Mouse (Mus musculus) inflammation-experienced regulatory T-cells, adult 6 months (primary cell): ENCODE measurements around the gene Papss1. TPM values are rescaled to one million over a fixed set of nuclear protein-coding genes. Genes with fewer than 3 reads are reported as not detected.

Experiments used
- ATAC-seq: one replicate; pipeline ENCODE4 v1.8.0; 2017
- polyA plus RNA-seq, 3 experiments: library from polyadenylated mRNA; unstranded; fragments of 100-300 nt; shearing (Covaris generic); gene quantifications; one replicate each; pipeline ENCODE4 v1.2.1; 2017

Gene Papss1
- polyA plus RNA-seq, 3 experiments from 2014 or later: 20.0 to 29.9 (median 20.4) TPM

GRCm38 (mm10) chr3:131586818-131587217, 22.2 kb downstream of the Papss1 start:
- no peak for ATAC-seq

DNA sequence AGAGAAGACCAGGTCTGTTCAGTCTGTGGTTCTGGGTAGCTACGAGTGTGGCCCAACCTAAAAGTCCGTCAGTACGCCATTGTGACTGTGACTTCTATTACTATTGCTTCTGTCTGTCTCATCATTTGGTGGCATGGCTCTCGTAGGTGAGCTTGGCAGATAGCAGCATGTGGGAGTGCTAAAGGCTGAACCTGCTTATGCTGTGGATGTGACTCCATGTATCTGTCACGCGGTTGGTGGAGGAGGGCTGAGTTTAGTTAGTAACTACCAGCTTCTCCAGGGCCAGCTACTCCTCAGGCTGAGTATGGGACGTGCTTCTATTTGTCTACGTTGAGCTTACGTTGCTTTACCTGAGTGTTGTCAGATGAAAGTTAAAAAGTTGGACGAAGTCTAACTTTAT, 23.4 kb downstream of the Papss1 start:
- ATAC-seq: no peak

DNA sequence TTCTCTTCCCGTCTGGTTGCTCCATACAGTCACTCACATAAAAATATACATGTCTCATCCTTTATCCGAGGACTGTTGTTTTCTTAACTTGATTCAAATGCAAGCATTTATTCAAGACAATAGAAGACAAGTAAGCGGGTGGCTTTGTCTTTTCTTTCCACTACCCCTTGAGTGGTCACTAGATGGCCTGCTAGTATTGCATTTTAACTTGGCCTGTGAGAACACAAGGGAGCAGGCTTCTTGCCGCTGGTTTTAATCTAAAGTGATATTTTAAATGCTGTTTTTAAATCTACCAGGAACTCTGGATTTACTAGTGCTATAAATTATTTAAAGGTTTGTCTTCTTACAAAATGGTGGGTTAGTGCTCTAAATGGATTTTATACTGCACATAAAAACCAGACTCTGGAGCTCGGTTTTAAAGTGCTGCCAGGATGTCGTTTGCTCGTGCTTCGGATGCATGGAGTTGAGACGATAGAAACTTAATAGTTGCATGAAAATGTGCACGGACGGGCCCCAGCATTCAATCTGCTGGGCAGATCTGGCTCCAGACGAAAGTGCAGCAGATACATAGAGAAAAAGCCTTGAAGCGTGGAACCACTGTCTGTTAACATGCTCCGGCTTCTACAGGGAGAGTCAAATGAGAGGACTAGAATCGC, 28.7 kb downstream of the Papss1 start:
- ATAC-seq: no peak

DNA sequence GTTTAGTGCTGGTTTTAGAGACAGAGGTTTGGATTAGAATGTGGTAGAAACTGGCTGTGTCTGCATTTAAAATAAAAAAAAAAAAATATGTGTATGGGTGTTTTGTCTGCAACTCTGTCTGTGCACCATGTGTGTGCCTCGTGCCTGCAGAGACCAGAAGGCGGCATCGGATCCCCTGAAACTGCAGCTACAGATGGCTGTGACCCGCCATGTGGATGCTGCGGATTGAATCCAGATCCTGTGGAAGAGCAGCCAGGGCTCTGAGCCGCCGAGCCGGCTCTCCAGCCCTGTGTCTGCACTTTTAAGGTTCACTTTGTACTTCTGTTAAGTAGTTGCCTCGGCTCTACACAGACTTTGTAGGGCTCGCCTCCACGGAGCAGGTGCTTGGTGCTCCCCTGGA, 29.8 kb downstream of the Papss1 start:
- ATAC-seq: no peak

- no peak for ATAC-seq
Measured at GRCm38 (mm10) chr3:131595546-131596245, 31.1 kb downstream of the Papss1 start.

- no peak for ATAC-seq
Measured at GRCm38 (mm10) chr3:131600726-131601125, 36.2 kb downstream of the Papss1 start.

- ATAC-seq: no peak
Measured at GRCm38 (mm10) chr3:131601366-131601765, 36.8 kb downstream of the Papss1 start.

DNA sequence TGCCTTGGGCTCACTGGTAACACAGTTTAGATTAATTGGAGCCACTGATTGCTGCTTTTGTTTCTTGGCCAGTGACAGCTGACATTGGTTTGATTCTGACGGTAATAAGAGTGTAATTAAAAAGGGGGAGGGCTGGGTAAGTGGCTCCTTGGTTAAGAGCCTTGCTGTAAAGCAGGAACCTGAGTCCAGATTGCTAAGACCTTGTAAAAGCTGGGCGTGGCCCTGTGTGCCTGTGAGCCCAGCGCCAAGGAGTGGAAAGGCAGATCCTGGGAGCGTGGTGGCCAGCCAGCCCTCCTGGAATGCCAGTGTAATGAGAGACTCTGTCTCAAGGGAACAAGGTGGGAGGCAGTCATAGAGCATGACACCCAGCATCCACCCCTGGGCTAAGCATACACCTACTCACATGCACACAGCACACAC, 38.4 kb downstream of the Papss1 start:
- ATAC-seq: no peak

- ATAC-seq: no peak
Measured at GRCm38 (mm10) chr3:131608112-131608511, 43.5 kb downstream of the Papss1 start.

DNA sequence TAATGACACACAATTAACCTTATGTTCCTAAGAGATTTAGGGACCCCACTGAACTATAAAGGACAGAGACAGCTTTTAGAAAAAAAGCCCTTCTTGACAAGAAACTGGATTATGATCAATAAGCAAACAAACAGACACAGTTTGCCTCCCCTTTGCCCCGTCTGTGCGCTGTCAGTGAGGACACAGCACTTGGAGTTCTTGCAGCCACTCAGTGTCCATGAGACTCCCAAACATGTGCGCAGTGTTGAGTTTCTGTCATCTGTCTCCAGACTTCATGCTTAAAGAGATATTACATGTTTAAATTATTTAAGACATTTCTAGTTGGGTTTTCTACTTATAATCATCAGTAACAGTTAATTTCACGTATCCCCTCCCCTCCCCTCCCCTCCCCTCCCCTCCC, 45.1 kb downstream of the Papss1 start:
- ATAC-seq: no peak

DNA sequence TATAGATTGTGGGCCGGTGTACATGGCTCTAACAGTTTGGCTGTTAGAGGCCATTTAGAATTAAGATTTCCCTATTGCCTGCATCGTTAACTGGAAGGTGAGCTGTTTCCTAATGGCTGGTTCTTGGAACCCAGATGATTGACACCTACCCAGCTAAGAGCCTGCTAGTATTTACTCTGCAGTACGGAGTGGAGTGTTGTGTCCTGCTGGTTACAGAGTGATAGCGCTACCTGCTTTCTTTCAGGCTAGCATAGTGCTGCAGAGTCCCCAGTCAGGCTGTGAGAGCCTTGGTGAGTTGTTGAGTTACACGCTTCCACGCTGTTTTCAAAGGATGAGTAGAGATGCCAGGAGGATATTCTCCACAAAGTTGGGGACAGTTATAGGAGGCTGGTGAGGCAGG, 46.0 kb downstream of the Papss1 start:
- ATAC-seq: no peak

- no peak for ATAC-seq
Measured at GRCm38 (mm10) chr3:131612847-131613246, 48.3 kb downstream of the Papss1 start.

- no peak for ATAC-seq
Measured at GRCm38 (mm10) chr3:131614056-131614455, 49.5 kb downstream of the Papss1 start.

- no peak for ATAC-seq
Measured at GRCm38 (mm10) chr3:131618580-131619338, 54.2 kb downstream of the Papss1 start.

- no peak for ATAC-seq
Measured at GRCm38 (mm10) chr3:131623208-131623607, 58.6 kb downstream of the Papss1 start.

- no peak for ATAC-seq
Measured at GRCm38 (mm10) chr3:131624063-131624462, 59.5 kb downstream of the Papss1 start.

DNA sequence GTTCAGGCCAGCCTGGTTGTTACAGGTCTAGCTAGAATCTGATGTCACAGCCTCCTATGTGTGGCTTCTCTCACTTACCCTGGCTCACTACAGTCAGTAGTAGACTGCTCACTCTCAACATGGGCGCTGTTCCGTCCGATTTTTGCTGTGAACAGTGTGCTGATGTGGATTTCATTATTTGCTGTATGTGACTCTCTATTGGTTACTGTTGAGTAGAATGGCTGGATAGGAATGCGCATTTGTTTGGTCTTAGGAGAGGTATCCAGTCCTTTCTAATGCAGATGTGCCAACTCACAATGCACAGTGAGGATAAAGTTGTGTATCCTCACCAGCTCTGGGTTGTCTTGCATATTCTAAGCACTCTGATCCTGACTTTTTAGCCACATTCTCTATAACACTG, 62.9 kb downstream of the Papss1 start:
- ATAC-seq: no peak

- ATAC-seq: no peak
Measured at GRCm38 (mm10) chr3:131628265-131628664, 63.7 kb downstream of the Papss1 start.

- ATAC-seq: no peak
Measured at GRCm38 (mm10) chr3:131628931-131629330, 64.4 kb downstream of the Papss1 start.

- no peak for ATAC-seq
Measured at GRCm38 (mm10) chr3:131630407-131631317, 66.1 kb downstream of the Papss1 start.

- no peak for ATAC-seq
Measured at GRCm38 (mm10) chr3:131631318-131631870, 66.8 kb downstream of the Papss1 start.

- ATAC-seq: no peak
Measured at GRCm38 (mm10) chr3:131634091-131634490, 69.5 kb downstream of the Papss1 start.
